Mouse (Mus musculus): ENCODE measurements around the gene Zfp316.

Gene Zfp316

DNA sequence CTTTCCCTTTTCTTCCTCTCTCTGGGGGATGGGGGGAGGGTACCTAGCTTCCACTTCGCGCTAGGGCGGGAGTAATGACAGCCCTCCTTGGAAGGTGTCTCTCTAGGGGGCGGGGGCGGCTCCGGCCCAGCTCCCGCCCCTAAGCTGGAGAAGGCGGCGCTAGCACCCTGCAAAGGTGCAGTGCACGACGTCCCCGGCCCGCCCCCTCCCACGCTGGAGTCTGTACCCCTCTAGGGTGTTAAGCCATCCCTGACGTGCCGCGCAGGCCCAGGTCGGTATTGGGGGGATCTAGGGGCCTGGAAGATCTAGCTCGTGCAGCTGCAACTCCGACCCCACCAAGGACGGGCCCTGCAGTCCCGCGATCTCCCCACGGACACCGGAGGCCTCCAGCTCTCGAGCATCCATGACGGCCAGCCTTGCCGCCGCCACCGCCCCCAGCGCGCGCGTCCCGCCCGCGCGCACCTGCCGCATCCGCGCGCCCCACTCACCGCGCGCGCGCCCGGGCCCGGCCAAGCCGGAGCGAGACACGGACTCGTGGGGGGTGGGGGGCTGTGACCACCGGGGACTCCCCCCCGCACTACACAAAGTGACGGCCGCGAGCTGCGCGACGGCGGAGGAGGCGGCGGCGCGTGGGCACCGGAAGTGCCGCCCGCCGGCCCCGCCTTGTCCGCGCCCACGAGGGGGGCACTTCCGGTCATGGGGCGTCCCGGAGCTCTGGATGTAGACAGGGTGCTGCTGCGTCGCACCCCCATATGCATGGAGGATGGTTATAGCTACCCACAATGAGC lies at the start of gene Zfp316:
Gene Zfp316, minus strand, starts transcription at position 660 of the 788 bp plus-strand sequence.
- no peak for DNase-seq (ENCODE audit: low spot score)

DNA sequence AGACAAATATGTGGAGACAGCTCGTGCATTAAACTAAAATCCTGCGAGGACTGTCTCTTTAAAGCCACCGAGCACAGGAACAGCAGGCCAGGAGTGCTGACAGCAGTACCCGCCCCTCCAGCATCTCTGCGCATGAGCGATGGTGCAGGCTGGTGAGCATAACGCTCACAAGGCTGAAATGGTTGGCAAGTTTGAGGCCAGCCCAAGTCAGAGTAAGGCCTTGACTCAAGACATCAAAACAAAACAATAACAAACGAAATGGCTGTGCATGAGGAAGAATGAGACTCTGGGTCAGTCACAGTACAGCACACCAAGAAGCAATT lies 47.4 kb upstream of the Zfp316 start:
- DNase-seq (ENCODE audit: low spot score), result no peak

DNA sequence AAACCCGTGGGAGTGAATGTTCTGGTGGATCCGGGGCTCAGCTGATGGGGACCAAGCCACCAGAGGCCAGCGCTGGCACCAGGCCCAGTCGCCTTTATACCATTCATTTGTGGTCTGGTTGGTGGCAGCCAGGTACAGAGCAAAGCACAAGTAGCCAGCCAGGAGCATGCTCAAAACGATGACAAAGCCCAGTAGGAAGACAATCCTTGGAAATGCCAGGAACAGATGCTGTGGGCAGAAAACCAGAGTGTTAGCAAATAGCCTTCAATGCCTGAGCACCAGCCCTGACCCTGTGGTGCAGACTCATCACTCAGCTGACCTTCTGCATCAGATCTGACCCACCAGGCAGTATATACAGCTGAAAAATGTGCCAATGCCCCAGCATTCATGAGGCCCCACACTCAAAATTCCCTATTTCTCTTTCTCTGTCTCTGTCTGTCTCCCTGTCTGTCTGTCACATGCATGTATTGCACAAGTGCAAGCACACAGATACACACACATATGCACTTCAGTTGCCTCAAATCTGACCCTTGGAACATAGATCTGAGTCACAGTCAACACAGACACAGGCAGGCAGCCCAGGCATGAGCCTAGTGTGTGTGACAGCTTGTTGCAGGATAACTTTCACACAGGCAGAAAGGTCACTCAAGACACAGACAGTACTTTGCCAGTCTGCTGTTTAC lies 46.9 kb upstream of the Zfp316 start:
- DNase-seq (ENCODE audit: low spot score), result no peak

DNA sequence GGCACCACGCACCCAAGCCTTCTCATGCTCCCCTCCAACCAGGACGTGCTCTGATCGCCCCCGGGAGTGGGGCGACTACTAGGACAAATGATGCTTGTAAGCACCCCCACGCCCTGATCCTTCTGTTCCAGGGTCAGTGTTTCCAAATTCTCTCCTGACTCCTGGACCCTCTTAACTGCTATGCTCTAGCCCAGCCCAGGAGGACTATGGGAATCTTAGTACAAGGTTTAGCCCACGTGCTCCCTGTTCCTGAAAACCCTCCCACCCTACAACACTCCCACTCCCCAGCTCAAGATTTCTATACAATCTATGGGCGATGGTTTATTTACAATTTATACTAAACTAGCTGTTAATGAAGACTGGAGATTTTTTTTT lies 45.7 kb upstream of the Zfp316 start:
- no peak for DNase-seq (ENCODE audit: low spot score)

DNA sequence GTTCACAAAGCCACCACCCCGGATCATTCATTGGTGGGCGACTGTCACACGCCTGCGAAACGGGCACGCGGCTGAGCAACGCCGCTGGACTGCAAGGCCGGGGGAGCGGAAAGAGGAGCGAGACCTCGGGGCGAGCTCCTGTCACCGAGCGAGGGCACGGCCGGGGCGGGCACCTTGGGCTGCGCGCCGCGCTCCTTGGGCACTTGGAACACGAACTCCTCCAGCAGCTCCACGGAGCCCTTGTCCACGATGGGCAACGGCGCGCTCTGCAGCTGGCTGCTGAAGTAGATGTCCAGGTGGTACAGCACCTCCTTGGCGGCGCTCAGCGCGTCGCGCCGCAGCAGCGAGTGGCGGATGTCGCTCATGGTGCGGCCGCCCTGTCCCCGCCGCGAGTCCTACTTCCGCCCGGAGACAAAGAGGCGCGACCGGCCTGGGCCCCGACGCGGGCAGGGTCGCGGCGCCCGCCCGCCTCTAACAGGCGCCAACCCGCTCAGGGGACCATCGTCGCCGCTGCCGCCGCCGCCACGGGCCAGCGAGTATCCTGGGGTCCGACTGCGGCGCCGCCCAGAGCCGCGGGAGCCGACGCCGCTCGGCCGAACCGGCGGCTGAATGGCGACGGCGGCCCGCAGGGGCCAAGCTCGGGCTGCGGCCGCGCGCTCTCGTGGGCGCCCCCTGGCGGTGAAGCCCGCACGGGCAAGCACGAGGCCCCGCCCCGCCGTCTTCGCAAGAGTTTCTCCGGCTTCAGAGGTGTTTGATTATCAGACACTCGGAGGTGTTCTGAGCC lies 45.1 kb upstream of the Zfp316 start, which contains the start of gene E130309D02Rik:
Gene E130309D02Rik, minus strand, starts transcription at position 631 of the 784 bp plus-strand sequence.
- peak; percentile 66 for DNase-seq (ENCODE audit: low spot score)

DNA sequence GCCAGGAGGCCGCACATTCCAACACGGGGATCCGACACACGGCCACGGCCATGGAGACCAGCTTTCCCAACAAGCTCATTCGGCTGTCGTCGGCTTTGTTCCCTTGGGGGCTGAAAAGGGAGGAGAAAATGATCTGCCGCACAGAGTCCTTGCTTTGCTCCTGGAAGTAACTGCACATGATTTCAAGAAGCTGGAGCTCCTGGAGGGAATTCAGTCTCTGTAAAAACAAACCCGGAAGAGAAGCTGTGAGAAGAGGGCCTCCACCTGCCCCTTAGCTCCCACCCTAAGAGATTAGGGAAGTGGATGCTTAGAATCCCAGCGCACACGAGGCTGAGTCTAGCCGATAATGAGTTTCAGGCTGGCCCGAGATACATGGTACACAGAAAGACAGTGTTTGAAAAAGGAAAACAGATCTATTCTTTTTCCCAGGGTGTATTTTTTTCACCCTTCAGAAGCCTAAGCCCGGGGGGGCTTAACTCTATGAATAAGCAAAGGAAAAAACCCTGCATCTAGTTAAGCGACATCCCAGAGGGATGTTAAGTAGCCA lies 44.4 kb upstream of the Zfp316 start:
- no peak for DNase-seq (ENCODE audit: low spot score)

DNA sequence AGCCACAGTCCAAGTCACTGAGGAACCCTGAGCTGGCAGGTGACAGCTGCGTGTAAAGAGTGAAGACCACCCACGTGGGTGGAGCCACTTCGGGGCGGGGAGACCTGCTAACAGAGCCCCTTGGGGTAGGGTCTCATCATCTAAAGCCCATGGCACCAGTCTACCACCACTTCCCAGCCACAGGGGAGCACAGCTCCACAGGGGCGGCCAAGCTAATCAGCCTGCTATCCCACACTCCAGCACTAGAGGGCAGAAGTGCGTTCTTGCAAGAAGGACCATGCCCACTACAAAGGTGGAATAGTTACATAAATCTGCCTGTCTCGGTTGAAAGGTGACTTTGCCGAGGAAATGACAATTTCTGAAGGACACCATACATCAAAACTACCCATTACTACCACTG lies 42.1 kb upstream of the Zfp316 start:
- peak; percentile 47 for DNase-seq (ENCODE audit: low spot score)

DNA sequence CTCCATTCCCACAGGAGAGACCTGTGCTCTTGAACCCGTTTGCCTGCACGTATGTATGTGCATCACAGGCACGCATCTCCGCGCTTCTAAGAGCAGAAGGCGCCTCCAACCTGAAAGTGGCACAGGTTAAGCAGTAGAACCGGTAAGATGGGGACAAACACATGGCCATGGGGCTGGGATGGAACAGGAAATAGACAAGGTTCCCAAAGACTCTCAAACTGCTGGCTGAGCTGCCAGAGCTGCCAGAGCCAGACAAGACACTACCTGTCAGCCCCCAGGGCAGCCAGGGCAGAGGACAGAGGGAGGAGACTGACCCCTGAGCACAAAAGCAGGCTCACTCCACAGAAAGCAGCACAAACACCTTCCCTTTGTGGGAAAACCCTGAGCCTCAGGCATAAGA lies 40.1 kb upstream of the Zfp316 start:
- no peak for DNase-seq (ENCODE audit: low spot score)

DNA sequence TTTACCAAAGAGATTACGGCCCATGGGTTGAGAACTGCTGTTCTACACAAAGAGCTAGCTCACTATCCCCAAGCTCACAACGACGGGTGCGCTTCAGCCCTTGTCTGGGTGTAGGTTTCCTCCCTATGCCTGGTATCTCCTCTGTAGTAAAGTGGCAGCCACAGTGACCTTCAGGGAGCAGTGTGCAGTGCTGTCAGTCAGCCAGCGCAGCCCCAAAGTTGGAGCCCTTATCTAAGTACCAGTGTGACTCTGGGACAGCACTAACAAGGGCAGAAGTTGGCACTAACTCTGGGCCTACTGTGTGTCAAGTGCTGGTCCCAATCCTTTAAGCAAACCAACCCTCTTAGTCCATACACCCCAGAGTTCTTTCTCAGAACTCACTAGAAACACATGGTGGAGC lies 39.0 kb upstream of the Zfp316 start:
- DNase-seq (ENCODE audit: low spot score), result no peak

DNA sequence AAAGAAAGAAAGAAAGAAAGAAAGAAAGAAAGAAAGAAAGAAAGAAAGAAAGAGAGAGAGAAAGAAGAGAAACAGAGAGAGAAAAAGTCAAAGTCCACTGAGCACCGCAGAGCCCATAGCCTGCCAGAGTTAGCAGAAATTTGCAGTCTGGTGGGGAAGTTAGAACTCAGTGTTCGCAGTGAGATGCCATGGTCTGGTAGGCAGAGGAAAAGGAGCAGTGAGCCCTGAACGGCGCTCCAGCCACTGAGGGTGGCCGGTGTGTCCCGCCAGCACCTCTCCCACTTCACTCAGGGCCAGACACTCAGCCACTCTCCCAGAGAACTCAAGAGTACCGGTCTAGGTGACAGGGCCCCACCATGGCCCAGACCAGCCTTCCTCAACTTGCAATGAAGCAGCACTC lies 34.4 kb upstream of the Zfp316 start:
- no peak for DNase-seq (ENCODE audit: low spot score)

DNA sequence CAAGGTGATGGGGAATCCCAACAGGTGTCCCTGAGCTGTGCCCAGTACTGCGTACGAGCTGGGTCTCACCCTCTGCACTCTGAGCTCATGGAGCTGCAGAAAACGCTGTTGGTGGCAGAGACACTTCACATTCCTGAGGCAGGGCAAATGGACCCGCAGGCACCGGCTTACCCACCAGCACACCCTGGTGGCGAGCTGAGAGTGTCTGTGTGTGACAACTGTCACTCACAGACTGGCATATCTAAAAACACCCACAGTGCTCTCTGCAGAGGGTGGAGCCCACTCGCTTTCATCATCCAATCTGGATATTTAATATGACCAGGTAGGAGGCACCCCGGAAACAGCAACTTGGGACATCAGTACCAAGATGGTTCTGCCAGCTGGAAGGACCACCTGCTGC lies 31.5 kb upstream of the Zfp316 start:
- no peak for DNase-seq (ENCODE audit: low spot score)

DNA sequence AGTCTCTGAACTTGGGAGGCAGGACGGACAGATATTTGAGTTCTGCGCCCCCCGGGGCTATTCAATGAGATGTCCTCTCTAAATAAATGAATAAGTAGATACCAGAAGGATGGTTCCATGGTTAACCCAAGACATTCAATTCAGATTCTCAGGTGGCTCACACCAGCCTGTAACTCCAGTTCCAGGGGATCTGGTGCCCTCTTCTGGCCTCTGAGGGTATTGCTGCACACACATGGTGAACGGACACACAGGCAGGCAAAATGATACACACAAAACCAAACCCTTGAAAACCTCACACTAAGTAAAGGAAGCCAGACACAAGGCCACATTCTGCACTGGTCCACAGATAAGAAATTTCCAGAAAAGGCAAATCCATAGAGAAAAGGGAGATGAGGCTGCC lies 29.9 kb upstream of the Zfp316 start:
- no peak for DNase-seq (ENCODE audit: low spot score)

DNA sequence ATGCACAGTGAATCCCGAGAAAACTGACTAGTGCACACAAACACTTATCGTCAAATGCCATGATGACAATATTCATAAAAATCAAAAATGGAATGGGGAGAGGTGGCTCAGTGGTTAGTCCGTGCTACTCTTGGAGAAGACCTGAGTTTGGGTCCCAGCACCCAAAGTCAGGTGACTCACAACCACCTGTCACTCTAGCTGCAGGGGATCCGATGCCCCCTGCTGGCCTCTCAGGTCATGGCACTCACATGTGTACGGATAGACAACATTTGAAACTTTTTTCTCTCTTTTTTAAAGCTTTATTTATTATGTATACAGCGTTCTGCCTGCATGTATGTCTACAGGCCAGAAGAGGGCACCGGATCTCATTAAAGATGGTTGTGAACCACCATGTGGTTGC lies 28.6 kb upstream of the Zfp316 start:
- no peak for DNase-seq (ENCODE audit: low spot score)

DNA sequence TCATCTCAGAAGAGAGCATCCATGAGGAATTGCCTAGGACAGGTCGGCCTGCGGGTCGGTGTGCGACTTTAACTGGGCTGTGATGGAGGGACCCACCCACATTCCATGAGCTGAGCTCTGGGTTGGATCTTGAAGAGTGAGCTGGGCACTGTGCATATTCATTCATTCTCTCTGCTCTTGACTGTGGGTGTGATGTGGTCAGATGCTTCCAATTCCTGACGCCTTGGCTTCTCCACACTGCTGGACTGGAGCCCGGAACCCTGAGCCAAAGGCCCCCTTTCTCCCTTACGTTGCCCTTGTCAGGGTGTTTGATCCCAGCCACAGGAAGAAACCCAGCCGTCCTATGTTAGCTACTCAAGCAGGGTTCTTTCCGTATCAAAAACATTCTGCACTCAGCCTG lies 28.2 kb upstream of the Zfp316 start:
- DNase-seq (ENCODE audit: low spot score), result no peak

DNA sequence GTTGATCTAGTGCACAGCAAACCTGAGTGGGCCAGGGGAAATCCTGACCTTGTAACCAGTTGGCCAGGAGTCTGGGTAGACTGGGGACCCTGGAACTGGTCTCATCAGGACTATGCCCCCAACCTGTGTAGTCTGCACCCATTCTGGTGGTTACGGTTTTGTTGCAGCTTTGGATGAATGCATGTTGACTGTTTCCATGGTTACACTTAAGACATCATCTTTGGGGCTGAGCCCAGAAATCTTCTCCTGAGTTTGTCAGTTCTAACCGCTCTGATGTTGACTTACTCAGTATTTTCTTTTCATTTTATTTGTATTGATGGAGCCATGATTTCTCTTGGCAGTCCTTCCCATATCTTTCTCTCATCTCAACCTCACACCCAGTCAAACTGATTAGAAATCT lies 25.5 kb upstream of the Zfp316 start:
- no peak for DNase-seq (ENCODE audit: low spot score)

DNA sequence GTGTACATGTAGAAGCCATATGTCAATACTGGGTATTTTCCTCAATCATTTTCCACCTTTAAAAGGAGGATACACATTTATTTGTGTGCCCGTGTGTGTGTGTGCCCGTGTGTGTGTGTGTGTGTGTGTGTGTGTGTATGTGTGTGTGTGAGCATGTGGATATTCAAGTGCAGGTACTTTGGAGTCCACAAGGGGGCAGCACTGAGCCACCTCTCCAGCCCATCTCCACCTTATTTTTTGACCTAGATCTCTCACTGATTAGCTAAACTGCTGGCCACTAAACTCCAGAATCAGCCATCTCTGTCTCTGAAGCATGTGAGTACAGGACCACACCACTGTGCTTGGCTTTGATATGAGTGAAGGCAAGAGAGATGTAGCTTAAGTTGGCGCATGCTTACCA lies 25.0 kb upstream of the Zfp316 start:
- no peak for DNase-seq (ENCODE audit: low spot score)

DNA sequence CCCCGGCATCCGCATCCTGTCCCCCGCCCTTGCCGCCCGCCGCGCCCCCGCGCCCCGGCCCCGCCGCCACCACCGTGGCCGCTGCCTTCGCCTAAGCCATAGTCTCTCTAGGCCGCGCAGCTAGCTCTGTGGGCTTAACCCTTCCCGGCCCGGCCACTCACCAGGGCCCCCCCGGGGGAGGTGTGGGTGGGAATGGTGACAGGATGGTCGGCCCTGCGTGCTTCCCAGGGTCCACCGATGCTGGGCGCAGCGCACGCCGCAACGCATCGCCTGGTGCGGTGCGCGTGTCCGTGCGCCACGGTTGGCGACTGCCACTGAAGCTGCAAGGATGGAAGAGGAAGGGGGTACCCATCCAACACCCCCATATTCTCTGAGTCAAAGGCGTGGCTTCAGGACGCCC lies 23.6 kb upstream of the Zfp316 start, which contains the start of gene Zfp853:
Gene Zfp853, minus strand, starts transcription at position 220 of the 400 bp plus-strand sequence.
- DNase-seq (ENCODE audit: low spot score), result no peak

DNA sequence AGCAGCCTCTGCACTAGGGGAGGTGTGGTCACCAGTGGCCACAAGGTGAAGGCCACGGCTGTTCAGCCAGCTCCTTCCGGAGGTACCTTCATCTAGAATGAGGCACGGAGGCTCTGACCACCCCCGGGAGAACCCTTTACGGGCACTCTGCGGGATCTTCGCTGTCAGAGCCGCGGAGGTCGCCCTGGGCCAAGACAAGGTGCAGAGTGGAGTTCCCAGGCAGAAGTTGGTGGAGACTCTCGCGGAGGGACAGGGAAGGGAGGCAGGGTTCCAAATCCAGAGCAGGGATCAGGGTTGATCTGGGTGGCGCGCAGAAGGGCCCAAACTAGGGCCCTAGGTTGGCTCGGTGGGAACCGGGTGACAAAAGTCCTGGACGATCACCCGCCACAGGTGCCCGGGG lies 23.1 kb upstream of the Zfp316 start:
- no peak for DNase-seq (ENCODE audit: low spot score)

DNA sequence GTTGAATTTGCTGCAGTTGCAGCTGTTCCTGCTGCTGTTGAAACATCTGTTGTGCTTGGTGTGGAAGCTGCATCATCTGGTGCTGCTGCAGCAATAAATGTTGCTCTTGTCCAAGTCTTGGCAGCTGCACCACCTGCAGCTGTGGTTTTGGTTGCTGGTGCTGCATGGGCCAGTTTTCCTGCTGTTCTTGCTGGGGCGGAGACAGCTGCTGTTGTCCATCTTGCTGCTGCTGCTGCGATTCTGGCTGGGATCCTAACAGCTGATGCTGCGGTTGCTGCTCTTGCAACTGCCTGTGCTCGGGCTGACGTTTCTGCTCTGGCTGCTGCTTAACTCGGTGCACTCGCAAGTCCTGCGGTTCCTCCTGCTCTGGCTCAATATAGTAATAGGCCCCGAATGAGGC lies 19.5 kb upstream of the Zfp316 start:
- DNase-seq (ENCODE audit: low spot score), result no peak

DNA sequence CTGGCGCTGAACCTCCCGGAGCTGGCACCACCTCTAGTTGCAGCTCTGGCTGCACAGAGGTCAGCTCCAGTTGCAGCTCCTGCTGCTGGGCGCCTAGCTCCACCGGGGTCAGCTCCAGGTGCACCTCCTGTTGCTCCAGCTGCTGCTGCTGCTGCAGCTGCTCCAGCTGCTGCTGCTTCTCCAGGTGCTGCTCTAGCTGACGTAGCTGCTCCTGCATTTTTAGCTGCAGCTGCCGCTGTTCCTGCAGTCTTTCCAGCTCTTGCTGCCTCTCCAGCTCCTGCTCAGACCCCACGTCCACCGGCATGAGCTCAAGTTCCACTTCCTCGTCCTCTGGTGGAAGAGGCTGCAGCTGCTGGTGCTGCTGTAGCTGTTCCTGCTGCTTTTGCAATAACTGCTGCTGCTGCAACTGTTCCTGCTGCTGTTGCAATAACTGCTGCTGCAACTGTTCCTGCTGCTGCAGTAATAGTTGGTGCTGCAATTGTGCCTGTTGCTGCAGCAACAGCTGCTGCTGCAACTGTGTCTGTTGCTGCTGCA lies 18.6 kb upstream of the Zfp316 start:
- DNase-seq (ENCODE audit: low spot score), result no peak

DNA sequence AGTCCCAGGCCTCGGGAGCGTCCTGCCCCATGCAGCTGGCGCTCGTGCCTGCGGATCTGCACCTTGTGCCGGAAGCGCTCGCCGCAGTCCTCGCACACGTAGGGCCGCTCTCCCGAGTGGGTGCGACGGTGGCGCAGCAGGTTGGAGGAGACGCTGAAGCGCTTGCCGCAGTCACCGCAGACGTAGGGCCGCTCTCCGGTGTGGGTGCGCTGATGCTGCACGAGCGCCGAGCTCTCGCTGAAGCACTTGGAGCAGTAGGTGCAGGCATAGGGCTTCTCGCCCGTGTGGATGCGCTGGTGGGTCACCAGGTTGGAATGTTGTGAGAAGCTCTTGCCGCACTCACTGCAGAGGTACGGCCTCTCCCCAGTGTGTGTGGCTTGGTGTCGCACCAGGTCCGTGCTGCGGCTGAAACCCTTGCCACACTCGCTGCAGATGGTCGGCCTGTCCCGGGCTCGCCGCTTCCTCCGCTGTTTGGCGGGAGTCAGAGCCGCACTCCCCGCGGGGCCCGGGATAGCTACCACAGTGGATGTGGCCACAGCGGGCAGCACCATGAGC lies 18.0 kb upstream of the Zfp316 start:
- DNase-seq (ENCODE audit: low spot score), result no peak

DNA sequence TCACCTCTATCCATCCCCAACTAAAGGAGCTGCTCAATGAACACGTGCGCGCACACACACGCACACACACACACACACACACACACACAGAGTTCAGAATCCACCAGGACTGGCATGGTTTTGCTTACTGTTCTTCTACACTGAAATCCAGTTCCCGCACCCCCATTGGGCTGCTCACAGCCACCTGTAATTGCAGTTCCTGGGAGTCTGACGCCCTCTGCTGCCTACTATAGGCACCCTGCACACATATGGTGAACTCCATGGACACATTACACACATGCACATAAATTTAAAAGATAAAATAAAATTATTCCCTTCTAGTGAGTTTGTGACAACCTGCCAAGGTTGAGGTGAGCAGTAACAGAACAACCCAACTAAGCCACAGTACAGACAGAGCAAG lies 14.9 kb upstream of the Zfp316 start:
- DNase-seq (ENCODE audit: low spot score), result no peak

Data from urinary bladder, postnatal 10 days (tissue).